Mouse (Mus musculus): ENCODE data around the gene Ppm1n.

The Ppm1n gene

DNA sequence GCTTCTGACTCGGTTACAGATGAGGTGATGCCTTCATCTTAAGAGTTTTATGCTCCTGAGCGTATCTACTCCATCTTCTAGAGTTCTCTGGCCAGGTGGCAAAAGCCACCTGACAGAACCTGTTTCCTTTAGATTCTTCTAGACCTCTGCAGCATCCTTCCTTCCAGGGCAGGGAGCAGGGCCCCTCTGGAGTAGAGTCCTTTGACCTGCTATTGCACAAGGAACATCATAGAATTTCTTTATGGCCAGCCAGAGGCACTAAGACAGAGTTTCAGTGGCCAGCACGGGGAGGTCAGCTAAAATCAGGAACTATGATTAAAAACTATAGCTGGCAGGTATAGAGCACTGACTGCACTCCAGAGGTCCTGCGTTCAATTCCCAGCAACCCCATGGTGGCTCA is 27.8 kb downstream of the Ppm1n start:
- DNase-seq (ENCODE audit: extremely low read depth, low read depth, low spot score): no peak

DNA sequence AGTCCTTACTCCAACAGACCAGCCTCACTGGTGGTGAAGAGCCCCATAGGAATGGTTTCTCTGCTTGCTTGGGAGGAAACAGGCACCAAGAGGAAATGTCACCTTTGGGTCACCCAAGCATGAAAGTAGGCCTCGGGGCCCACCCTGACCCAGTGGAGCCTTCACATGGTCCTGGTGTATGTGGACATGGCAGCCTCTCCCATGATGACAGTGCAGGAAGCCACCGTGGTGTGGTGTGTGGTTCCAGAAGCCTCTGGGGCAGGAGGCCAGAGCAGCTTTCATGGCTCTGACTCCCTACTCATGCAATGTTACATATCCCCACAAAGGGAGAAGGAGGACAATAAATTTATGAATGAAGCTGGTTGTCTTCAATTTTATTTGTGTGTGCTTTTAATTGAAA is 32.4 kb downstream of the Ppm1n start:
- no peak for DNase-seq (ENCODE audit: extremely low read depth, low read depth, low spot score)

DNA sequence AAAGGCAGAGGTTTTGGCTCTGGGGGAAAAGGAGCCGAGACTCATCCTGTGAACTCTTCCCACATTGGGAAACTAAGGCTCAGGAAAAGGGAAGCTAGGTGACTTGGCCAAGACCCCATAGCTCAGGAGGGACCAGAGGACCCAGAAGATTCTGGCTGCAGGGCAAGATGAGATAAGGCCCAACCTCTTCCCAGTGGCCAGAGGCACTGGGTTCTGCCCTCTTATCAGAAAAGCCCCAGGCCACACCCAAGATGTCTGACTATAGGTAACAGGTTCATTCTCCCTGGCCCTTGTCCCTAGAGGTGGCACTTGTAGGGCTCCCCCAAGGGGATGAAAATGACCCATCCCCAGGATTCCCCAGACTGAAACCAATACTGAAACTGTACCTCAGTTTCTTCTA is 33.0 kb downstream of the Ppm1n start:
- DNase-seq (ENCODE audit: extremely low read depth, low read depth, low spot score): no peak

DNA sequence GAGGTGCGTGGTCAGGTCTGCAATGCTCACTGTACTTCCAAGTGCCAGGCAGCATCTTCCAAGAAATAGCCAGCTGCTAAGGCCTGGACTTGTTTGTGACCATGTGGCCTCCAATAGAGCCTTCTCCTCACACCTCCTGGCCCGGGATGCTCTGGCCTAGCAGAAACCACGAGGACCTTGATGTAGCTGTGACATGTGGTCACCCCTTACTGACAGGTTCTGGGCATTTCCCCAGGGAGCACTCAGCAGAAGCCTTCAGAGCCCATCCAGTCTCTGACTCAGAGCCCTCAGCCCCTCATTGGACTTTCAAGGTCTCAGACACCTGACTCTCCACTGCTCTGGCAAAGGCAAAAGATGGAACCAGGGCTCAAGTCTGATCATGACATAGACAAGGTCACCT is 34.8 kb downstream of the Ppm1n start:
- DNase-seq (ENCODE audit: extremely low read depth, low read depth, low spot score): no peak

DNA sequence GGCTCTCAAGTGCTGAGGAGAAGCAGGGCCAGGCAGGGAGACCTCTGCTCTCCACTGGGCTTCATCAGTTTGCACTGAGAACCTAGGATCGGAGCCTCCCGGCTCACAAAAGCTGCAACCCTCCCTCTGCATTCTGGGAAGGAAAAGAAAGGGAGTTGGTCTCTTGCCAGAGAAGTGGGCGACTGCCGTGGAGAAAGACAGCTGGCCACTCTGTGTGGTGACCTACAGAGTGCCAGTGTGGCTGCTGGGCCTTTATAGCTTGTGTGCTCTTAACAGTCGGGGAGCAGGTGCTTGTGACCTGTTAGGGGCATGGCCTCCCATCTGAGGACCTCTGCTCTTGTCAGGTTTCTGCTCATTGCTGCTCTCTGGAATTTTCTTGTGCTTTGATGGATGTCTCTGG is 36.0 kb downstream of the Ppm1n start:
- DNase-seq (ENCODE audit: extremely low read depth, low read depth, low spot score): no peak

DNA sequence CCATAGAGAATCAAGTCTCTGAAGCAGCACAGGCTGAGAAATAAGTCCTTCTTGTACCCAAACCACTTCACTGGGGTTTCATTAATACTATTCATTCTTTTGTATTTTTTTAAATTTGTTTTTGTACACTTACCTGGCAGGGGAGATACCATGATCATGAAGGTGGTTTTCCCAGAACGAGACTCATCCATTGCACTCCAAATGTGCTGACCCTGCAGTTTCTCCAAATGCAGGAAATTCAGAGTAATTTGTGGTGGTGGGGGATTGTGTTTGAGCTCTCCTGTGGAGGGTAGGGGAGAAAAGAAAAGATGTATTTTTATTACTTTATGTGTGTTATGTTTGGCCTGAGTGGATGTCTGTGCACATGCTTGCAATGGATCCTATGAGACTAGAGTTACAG is 37.9 kb downstream of the Ppm1n start:
- no peak for DNase-seq (ENCODE audit: extremely low read depth, low read depth, low spot score)

DNA sequence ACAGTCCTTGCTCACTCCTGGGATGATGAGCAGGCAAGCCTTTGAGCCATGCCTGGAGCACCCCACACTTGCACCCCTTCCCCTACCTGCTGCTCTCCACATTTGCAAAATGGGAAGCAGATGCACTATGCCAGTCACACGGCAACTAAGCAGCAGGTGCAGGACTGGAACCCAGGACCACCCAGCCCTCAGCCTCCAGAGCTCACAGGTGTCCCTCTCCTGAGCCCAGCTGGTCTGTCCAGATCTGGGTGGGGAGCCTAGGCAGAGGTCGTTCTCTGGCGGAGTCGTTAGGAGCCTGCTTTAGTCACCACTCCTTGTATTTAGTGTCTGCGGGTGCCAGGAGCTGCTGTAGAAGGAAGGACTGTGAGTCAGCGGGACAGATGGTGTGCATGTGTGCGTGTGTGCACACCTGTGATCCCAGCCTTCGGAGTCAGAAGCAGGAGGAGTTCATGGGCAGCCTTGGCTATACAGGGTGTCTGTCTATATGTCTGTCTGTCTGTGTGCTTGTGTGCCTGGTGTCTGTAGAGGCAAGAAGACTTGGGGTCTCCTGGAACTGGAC is 38.9 kb downstream of the Ppm1n start:
- no peak for DNase-seq (ENCODE audit: extremely low read depth, low read depth, low spot score)

DNA sequence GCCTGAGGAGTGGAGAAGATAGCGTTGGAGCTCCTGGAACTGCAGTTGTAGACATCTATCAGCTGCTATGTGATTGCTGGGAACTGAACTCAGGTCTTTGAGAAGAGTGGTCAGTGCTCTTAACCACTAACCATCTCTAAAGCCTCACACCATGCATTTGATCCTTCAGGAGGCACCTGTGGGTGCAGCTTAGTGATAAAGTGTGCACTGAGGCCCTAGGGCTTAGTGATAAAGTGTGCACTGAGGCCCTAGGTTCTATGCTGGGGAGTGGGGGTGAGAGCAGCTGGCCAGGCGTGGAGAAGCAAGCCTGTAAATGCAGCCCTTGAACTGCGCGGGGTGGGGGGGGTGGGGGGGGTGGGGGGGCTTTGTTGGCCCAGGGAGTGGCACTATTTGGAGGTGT is 39.9 kb downstream of the Ppm1n start:
- DNase-seq (ENCODE audit: extremely low read depth, low read depth, low spot score): no peak

DNA sequence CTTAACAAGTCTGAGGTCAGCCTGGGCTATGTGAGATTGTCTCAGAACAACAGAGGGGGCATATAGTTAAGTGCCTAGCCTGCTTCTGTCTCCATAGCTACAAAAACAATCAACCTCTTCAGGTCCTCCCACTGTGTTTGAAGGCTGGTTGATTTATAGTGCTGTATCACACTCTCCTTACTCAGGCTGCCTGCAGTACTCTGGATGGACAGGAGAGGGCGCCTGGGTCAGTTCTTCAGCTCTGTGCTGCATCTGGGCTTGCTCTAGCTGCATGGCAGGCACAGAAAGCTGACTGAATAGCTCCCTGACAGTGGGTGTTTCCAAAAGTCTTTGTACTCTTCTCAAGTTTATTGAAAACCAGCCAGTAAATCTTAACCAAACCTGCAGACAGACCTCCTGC is 40.4 kb downstream of the Ppm1n start:
- no peak for DNase-seq (ENCODE audit: extremely low read depth, low read depth, low spot score)

DNA sequence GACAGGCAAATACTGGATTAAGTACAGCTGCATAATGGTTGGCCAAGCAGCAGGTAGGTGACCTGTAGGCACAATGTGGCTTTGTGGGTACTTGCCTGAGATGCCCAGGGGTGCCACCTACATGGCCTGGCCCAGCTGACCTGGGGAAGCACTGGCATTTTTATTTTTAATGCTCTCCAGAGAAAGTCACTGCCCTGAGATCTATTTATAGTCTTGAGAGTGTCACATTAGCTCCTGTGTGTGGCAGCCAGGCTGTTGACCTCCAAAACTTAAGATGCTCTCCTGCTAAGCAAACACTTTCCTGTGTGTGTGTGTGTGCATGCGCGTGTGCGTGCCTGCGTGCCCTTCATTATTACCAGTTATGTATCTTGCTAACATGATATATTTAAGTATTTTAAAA is 41.5 kb downstream of the Ppm1n start:
- no peak for DNase-seq (ENCODE audit: extremely low read depth, low read depth, low spot score)

DNA sequence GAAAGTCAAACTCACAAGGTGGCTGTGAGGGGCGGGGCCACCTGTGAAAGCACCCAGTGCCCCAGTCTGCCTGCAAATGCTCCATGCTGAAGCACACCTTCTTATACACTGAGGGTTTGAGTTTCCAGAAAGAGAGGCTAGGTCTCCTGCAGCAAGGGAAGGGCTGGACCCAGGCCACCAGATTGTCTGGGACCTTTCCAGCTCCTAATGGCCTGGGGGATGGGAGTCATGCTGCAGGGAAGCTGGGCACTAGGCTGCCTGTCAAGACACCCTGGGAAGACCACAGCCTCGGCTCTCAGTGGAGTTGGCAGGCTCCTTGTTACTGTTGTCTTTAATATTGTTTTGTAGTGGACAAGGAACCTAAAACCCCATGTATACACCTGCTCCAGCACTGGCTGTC is 43.5 kb downstream of the Ppm1n start:
- DNase-seq (ENCODE audit: extremely low read depth, low read depth, low spot score): no peak

DNA sequence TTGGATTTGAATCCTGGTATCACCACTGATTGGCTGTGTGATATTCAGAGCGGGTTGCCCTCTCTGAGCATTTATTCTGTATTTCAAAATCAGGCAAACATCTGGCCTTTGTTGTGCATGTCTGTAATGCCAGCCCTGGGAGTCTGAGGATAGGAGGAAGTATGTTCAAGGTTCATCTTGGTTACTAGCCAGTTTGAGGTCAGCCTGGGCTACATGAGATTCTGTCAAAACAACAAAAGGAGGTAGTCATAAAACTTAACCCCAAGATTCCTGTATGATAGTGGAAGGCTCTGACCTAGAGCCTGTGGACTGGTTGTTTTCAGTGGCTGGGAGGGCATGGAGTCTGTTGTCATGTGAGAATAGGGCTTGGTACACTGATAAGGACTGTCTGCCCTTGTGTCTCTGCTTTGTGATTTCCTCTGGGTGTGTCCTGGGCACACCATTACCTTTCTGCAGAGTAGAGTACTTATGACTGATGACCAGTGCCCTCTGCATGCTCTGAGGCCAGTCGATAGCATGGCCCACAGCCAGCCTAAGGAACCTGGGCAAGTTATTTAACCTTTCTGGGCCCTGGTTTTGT is 44.7 kb downstream of the Ppm1n start:
- DNase-seq (ENCODE audit: extremely low read depth, low read depth, low spot score): no peak

DNA sequence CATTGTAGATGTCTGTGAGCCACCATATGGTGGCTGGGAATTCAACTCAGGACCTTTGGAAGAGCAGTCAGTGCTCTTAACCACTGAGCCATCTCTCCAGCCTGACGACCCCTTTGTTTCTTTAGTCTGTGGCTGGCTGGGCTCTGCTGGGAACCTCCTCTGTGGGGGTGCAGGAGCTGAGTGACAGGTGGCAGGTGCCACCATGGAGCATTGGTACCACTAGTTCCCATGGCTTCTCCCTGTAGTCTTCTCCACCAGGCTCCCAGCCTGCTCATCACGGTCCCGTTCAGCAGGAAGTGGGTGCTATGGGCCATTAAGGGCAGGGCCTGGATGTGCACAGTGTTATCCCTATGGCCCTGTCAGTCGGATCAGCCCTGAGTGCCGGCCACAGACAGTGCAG is 45.2 kb downstream of the Ppm1n start:
- no peak for DNase-seq (ENCODE audit: extremely low read depth, low read depth, low spot score)

DNA sequence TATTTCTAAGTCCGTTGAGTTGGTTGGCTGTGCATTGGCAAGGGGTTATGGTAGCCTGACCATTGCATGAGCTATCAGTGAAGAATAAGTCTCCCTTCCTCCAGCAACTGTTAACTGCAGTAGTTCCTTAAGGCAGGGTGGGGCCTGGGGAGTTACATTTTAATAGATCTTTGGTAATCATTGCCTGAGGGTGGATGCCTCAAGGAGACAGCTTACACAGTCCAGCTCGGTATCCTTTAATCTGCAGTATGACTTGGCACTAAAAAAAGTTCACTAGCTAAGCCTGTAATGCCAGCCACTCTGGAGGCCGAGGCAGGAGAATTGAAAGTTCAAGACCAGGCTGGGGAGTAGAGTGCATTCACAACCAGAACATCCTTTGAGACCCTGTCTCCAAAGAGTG is 48.0 kb downstream of the Ppm1n start:
- DNase-seq (ENCODE audit: extremely low read depth, low read depth, low spot score): no peak

DNA sequence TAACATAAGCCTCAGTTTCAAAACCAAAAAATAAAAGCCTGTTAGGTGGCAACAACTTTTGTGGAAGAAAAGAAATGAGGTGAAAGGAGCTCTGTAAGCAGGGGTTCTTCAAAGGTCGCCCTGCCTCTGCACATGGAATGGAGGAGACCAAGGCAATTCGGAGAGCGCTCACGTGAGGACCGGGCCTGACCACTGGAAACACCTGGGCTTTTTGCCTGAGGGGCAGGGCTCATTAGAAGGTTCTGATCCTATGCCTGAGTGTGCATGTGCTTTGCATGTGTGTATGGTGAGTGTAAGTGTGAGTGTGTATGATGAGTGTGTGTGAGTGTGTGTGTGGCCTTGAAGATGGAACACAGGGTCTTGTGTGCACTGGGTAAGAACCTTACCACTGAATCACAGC is 49.0 kb downstream of the Ppm1n start:
- no peak for DNase-seq (ENCODE audit: extremely low read depth, low read depth, low spot score)

DNA sequence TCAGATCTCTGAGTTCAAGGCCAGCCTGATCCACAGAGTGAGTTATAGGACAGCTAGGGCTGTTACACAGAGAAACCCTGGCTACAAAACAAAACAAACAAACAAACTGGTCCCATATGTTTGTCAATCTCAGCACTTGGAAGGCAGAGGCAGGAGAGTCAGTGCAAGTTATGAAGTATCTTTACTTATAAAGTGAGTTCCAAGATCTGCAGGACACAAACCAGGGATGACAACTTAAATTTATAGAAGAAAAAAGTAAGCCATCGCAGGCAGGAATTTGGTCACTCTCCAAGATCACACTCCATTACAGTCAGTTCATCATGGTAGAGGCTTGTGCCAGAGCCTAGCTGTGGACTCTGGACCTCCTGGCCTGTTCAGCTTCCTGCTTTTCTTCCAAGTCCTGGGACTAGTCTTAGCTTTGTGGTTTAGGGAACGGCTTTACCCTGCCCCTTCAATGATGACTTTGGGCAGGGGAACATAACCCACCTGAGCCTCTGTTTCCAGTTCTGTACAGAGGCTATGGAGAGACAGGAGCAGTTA is 49.8 kb downstream of the Ppm1n start:
- DNase-seq (ENCODE audit: extremely low read depth, low read depth, low spot score): no peak

DNA sequence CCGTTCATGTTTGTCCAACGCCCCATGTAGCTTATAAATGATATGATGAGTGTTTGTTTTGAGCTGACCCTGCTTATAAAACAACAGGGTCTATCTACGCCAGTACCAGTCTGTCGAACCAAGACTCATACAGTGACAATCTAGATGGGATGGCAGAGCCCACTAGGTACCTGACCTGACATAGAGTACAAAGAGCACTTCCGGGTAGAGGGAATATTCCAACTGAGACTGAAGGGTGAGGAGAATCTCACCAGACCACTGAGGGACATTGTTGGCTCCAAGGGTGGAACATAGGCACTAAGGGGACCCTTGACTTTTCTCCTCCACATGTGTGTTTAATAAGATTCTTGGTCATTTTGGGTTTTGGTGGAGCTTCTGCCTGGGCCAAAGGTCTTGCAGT is 50.5 kb downstream of the Ppm1n start:
- no peak for DNase-seq (ENCODE audit: extremely low read depth, low read depth, low spot score)

DNA sequence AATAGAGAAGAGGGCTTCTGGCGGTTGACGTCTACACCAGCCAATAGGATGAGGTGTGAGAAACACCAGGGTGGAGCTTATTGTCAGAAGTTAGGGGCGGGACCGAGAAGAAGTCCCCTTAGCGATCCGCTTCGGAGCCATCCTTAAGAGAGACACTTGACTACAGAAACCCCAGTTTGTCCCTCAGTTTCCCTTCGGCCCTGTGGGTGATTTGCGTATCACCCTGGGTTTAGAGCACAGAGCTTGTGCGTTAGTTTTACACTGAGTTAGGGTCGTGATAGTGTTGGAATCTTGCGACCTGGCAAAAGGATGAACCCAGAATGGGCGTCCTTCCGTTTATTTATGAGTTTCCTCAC is 51.1 kb downstream of the Ppm1n start:
- no peak for DNase-seq (ENCODE audit: extremely low read depth, low read depth, low spot score)

DNA sequence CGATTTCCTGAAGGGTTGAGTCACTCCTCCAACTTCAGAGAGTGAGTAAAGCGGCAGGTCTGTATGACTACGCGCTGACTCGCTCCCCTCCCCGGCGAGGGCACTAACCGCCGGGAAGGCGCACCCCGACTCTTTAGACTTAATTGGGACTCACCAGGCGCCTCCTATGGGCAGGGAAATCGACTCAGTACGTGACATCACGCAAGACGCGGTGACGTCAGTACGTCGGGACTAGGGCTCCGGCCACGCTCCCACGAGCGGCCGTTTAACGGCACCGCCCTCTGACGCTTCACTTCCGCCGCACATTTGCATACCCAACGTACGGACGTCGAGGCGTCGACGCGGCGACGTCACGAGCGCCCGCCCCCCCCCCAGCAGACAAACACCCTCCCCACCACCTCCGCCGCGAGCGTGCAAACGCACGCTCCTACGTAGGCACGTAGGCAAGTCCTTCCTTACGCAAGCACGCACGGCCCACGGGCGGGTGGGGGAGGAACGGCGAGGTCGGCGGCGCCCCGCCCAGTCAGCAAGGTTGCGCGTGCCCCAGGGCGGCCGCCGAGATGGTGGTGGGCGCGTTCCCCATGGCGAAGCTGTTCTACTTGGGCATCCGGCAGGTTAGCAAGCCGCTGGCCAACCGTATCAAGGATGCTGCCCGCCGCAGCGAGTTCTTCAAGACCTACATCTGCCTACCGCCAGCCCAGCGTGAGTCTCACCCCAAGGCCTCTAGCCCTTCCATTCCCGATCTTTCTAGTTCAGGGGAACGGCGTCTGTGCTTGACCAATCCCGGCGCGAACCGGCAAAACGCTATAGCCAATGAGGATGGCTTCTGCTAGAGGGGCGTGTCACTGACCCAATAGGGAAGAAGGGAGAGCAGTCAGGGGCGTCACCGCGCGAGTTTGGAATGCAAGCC is 51.7 kb downstream of the Ppm1n start, which contains the start of gene Opa3:
TSS of gene Opa3 (plus strand) at position 452 of the 910 bp plus-strand sequence.
- DNase-seq (ENCODE audit: extremely low read depth, low read depth, low spot score): peak; percentile 97

DNA sequence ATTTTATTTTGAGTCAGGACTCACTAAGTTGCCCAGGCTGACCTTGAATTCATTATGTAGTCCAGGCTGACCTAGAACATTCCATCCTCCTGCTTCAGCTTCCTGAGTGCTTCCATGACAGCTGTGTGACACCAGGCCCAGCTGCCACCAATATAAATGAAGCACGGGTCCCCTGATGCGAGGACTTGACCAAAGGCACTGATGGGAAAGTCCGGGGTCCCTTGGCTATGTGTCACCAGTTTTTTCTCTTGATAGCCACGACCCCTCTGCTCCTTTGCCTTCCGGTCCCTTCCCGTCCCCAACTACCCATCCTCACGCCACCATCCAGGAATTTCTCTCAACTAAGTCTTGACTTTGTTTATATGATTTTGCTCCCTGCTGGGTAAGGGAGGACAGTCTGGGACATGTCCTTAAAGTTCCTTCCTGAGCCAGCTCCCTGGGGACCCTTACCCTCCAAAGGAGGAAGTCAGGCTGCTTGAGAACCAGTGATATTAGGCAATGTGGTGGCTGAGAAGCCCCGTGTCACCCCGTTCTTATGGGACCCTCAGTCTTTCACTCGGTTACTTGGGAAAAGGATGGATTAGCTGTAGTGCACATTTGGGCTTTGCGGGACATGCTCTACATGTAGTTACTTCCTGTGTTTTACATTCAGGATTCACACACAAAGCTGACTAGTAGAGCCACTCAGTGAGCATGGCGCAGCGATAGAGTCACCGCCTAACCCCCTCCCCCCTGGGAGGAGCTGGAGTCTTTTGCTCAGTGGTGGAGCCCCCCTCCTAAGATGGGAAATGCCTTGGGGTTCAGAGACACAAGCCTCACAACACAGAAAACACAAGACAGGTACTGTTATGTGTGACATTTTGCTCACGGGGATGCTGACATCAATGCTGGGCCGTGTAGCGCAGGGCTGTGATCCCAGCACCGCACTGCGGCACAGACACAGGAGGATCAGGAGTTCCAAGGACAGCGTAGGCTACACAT is 52.8 kb downstream of the Ppm1n start:
- no peak for DNase-seq (ENCODE audit: extremely low read depth, low read depth, low spot score)
